Mouse (Mus musculus) heart, embryonic 11.5 days (tissue): ENCODE results near the gene Polr3gl. TPM values are rescaled to one million over a fixed set of nuclear protein-coding genes. Genes with fewer than 3 reads are reported as not detected.
A peak's percentile ranks its signal among the peaks of the same experiment; 100 is the strongest.

Source experiments
- ATAC-seq: fragments of 200-750 bp; cut with Nextera tagmentation; replicated peaks from 2 replicates; pipeline ENCODE4 v1.8.0; 2017; ENCODE audit warnings: moderate library complexity; ENCODE audit not compliant: insufficient number of reproducible peaks, low FRiP score, low TSS enrichment
- H3K27ac ChIP-seq: fragments of 300-500 bp; sonication (generic); 2 replicates; pipeline ENCODE4 v1.5.1; 2014; ENCODE audit warnings: mild to moderate bottlenecking, low read depth, low read length
- H3K27me3 ChIP-seq: fragments of 300-500 bp; sonication (generic); 2 replicates; pipeline ENCODE4 v1.6.1; 2014; ENCODE audit warnings: mild to moderate bottlenecking, low read length, mixed read lengths; ENCODE audit not compliant: control insufficient read depth, insufficient read depth
- H3K36me3 ChIP-seq: fragments of 300-500 bp; sonication (generic); 2 replicates; pipeline ENCODE4 v1.6.1; 2014; ENCODE audit warnings: mild to moderate bottlenecking, low read length, moderate library complexity, mixed read lengths; ENCODE audit not compliant: control insufficient read depth, insufficient read depth
- H3K4me1 ChIP-seq: fragments of 300-500 bp; sonication (generic); 2 replicates; pipeline ENCODE4 v1.6.1; 2014; ENCODE audit warnings: low read length; ENCODE audit not compliant: control insufficient read depth, insufficient read depth
- H3K4me2 ChIP-seq: fragments of 300-500 bp; sonication (generic); 2 replicates; pipeline ENCODE4 v1.6.1; 2014; ENCODE audit warnings: mild to moderate bottlenecking, moderate library complexity
- H3K4me3 ChIP-seq: fragments of 300-500 bp; sonication (generic); 2 replicates; pipeline ENCODE4 v1.5.1; 2014; ENCODE audit warnings: low read depth, low read length
- H3K9ac ChIP-seq: fragments of 300-500 bp; sonication (generic); 2 replicates; pipeline ENCODE4 v1.6.1; 2014; ENCODE audit warnings: mild to moderate bottlenecking, low read depth, low read length, moderate library complexity
- H3K9me3 ChIP-seq: fragments of 300-500 bp; sonication (generic); replicated peaks from 2 replicates; pipeline ENCODE4 v1.6.1; 2016; ENCODE audit warnings: low read length; ENCODE audit not compliant: control insufficient read depth
- WGBS: fragments of 180-500 bp; shearing (Covaris S2); extraction: QIAGEN DNeasy Blood & Tissue Kit; methylation state at CpG from one replicate; pipeline ENCODE4 v1.1.7; 2014; ENCODE audit not compliant: insufficient replicate concordance; 5-methylcytosine and 5-hydroxymethylcytosine counted together
- polyA plus RNA-seq: library from polyadenylated mRNA; unstranded; fragments of >200 nt; fragmentation: Nextera tagmentation; extraction: Ambion mirVana; gene quantifications from 2 replicates; pipeline ENCODE4 v1.2.1, GENCODE M21; 2014

Gene Polr3gl
- polyA plus RNA-seq, 1 experiment from 2014 or later = 23.8 TPM

- Histone ChIP-seq H3K9me3 (no peaks in the 10 kb centered on the region), H3K4me3 (peak overlapping the region; percentile 84), H3K4me1 (peaks cover 39% of the 10 kb centered on the region), H3K36me3 (no peaks in the 10 kb centered on the region), H3K9ac (peak overlapping the region; percentile 87), H3K27ac (peak overlapping the region; percentile 96), H3K27me3 (peaks cover 2% of the 10 kb centered on the region; the same call in 1 of the 2 replicates), H3K4me2 (peak overlapping the region; percentile 72)
- ATAC-seq = peak; percentile 56
- under 1% methylated on average over 21 of the region's 40 CpGs for WGBS
Observed at GRCm38 (mm10) chr3:96601251-96601787, 7.3 kb upstream of the Polr3gl start.

GRCm38 (mm10) chr3:96600639-96601250, 6.8 kb upstream of the Polr3gl start, which contains the start of gene Lix1l:
Lix1l (plus strand) TSS chr3:96601149.
- Histone ChIP-seq H3K9ac (peak within 1 kb of the TSS; percentile 87), H3K36me3 (no peaks in the 10 kb centered on the region), H3K4me3 (peak within 1 kb of the TSS; percentile 84), H3K27me3 (peaks cover 2% of the 10 kb centered on the region; the same call in 1 of the 2 replicates), H3K4me1 (peaks cover 44% of the 10 kb centered on the region), H3K27ac (peak within 1 kb of the TSS; percentile 96), H3K9me3 (no peaks in the 10 kb centered on the region), H3K4me2 (peak within 1 kb of the TSS; percentile 72)
- WGBS = 4% methylated on average over 24 of the region's 27 CpGs
- peak; percentile 85 for ATAC-seq

- peaks cover 46% of the 10 kb centered on the region for H3K4me1 ChIP-seq
- no peaks in the 10 kb centered on the region for H3K36me3 ChIP-seq
- no peak overlapping the region; the same call in 1 of the 2 replicates for H3K4me2 ChIP-seq
- H3K27ac ChIP-seq = no peak overlapping the region
- peak overlapping the region; percentile 65; the same call in 1 of the 2 replicates for H3K4me3 ChIP-seq
- H3K9ac ChIP-seq = no peak overlapping the region
- no peak for ATAC-seq
- H3K27me3 ChIP-seq = peaks cover 2% of the 10 kb centered on the region; the same call in 1 of the 2 replicates
- H3K9me3 ChIP-seq = no peaks in the 10 kb centered on the region
- 71% methylated on average over 3 of the region's 3 CpGs for WGBS
Observed at GRCm38 (mm10) chr3:96599411-96599810, 5.4 kb upstream of the Polr3gl start.

- peaks cover 44% of the 10 kb centered on the region for H3K4me1 ChIP-seq
- H3K36me3 ChIP-seq = no peaks in the 10 kb centered on the region
- WGBS = 48% methylated on average over 8 of the region's 8 CpGs
- H3K9me3 ChIP-seq = no peaks in the 10 kb centered on the region
- H3K27ac ChIP-seq = no peak overlapping the region
- ATAC-seq = no peak
- H3K4me3 ChIP-seq = peak overlapping the region; percentile 65
- H3K4me2 ChIP-seq = peak overlapping the region; percentile 98
- H3K27me3 ChIP-seq = peaks cover 2% of the 10 kb centered on the region; the same call in 1 of the 2 replicates
- no peak overlapping the region; the same call in 1 of the 2 replicates for H3K9ac ChIP-seq
Observed at GRCm38 (mm10) chr3:96599069-96599393, 5.0 kb upstream of the Polr3gl start.

GRCm38 (mm10) chr3:96598156-96599068, 4.4 kb upstream of the Polr3gl start:
- ATAC-seq = 0 out of 2 replicates have a peak, but pooled peaks have one; percentile 4
- H3K4me2 ChIP-seq = peak overlapping the region; percentile 98
- peaks cover 2% of the 10 kb centered on the region; the same call in 1 of the 2 replicates for H3K27me3 ChIP-seq

GRCm38 (mm10) chr3:96597435-96597891, 3.5 kb upstream of the Polr3gl start:
- H3K4me2 ChIP-seq = peak overlapping the region; percentile 98
- ATAC-seq = no peak
- WGBS = under 1% methylated on average over 40 of the region's 40 CpGs
- H3K9ac ChIP-seq = peak overlapping the region; percentile 83
- peak overlapping the region; percentile 78 for H3K27ac ChIP-seq
- no peaks in the 10 kb centered on the region for H3K9me3 ChIP-seq
- no peaks in the 10 kb centered on the region for H3K36me3 ChIP-seq
- H3K4me3 ChIP-seq = peak overlapping the region; percentile 65
- peaks cover 29% of the 10 kb centered on the region for H3K4me1 ChIP-seq
- H3K27me3 ChIP-seq = peaks cover 2% of the 10 kb centered on the region; the same call in 1 of the 2 replicates

More at GRCm38 (mm10) chr3:96598156-96599068, 4.4 kb upstream of the Polr3gl start:
- WGBS = 3% methylated on average over 54 of the region's 54 CpGs
- Histone ChIP-seq H3K9ac (peak overlapping the region; percentile 83), H3K4me3 (peak overlapping the region; percentile 65), H3K36me3 (no peaks in the 10 kb centered on the region), H3K4me1 (peaks cover 38% of the 10 kb centered on the region), H3K27ac (peak overlapping the region; percentile 78), H3K9me3 (no peaks in the 10 kb centered on the region)

GRCm38 (mm10) chr3:96596855-96597254, 2.9 kb upstream of the Polr3gl start:
- Histone ChIP-seq H3K4me2 (peak overlapping the region; percentile 98), H3K36me3 (no peaks in the 10 kb centered on the region), H3K9ac (peak overlapping the region; percentile 83), H3K27ac (peak overlapping the region; percentile 78), H3K4me1 (peaks cover 28% of the 10 kb centered on the region), H3K27me3 (peaks cover 2% of the 10 kb centered on the region; the same call in 1 of the 2 replicates), H3K4me3 (peak overlapping the region; percentile 65), H3K9me3 (no peaks in the 10 kb centered on the region)
- no peak for ATAC-seq
- WGBS = 2% methylated on average over 11 of the region's 12 CpGs

GRCm38 (mm10) chr3:96596228-96596707, 2.3 kb upstream of the Polr3gl start, which contains the start of gene Ankrd34a:
Ankrd34a (plus strand) TSS chr3:96596636.
- Histone ChIP-seq H3K27me3 (peaks cover 2% of the 10 kb centered on the region; the same call in 1 of the 2 replicates), H3K4me3 (peak within 1 kb of the TSS; percentile 65), H3K4me1 (peaks cover 28% of the 10 kb centered on the region), H3K27ac (peak within 1 kb of the TSS; percentile 78), H3K4me2 (peak within 1 kb of the TSS; percentile 98), H3K36me3 (no peaks in the 10 kb centered on the region), H3K9ac (peak within 1 kb of the TSS; percentile 83), H3K9me3 (no peaks in the 10 kb centered on the region)
- WGBS = under 1% methylated on average over 19 of the region's 23 CpGs
- ATAC-seq = no peak
